23 mouse cellular contexts compared by ENCODE assay signal in genomic region chr15:80143760-80144159, GRCm38 (mm10). TPM values are rescaled to one million over a fixed set of nuclear protein-coding genes. Genes with fewer than 3 reads are reported as not detected.
DNase-seq lines count a peak whose midpoint lies in the region; TF ChIP-seq lines count a peak whose summit lies in the region.
"Had no signal": no experiment of that assay in that cellular context is flagged by ENCODE, and none has a peak within 500 bp of the region (broad histone marks: within the 10 kb centered on the region; RNA-seq: fewer than 3 reads in every experiment).

No protein-coding gene starts in this region.

- no peak overlapping the region for H3K9ac ChIP-seq in CH12.LX (ENCODE audit: insufficient read depth, low read depth)
- H3K9ac ChIP-seq: forebrain, embryonic 13.5 days; heart, embryonic 12.5 days; heart, embryonic 15.5 days; hindbrain, embryonic 13.5 days; intestine, embryonic 15.5 days had no signal

- no peak overlapping the region for H3ac ChIP-seq in myocyte (ENCODE audit: control insufficient read depth, insufficient read length)

- TF ChIP-seq CTCF in gastrocnemius, adult 2 months (IDR thresholded peaks at IDR 0.05): no peak
- no peak for TF ChIP-seq CTCF in CH12.LX (conservative IDR thresholded peaks at IDR 0.05 in 1 of 2, IDR thresholded peaks at IDR 0.05 in 1 of 2; ENCODE audit: low read depth in 2 of 2, low read length in 2 of 2)

- dilution Hi-C loops in CH12.LX (cut with MboI; ENCODE audit: extremely low pct_ligation_motif_present, extremely low pct_unique_long_range_greater_than_20kb, low sequenced_read_pairs): no loop called here

- no peak for TF ChIP-seq POLR2A in CH12.LX (IDR thresholded peaks at IDR 0.05; ENCODE audit: low read depth, low read length)
- no peak for TF ChIP-seq POLR2A in myocyte (IDR thresholded peaks at IDR 0.05; ENCODE audit: insufficient read length, low read depth)

- H3K36me3 ChIP-seq in CH12.LX (replicated peaks in 1 of 2; ENCODE audit: control insufficient read depth in 1 of 2, insufficient read depth in 1 of 2, low read length in 1 of 2) (peaks cover 13 to 87% of the 10 kb centered on the region in 2 experiments), myocyte (ENCODE audit: control insufficient read depth, insufficient read depth) (peaks cover 47% of the 10 kb centered on the region)

- no peak overlapping the region for H3K4me3 ChIP-seq in gastrocnemius, adult 2 months
- no peak overlapping the region for H3K4me3 ChIP-seq in CH12.LX (replicated peaks in 1 of 3; ENCODE audit: low read depth in 2 of 3, low read length in 2 of 3, poor library complexity in 1 of 3)
- no peak overlapping the region for H3K4me3 ChIP-seq in myocyte
- H3K4me3 ChIP-seq: forebrain, embryonic 10.5 days; forebrain, embryonic 13.5 days; heart, embryonic 12.5 days; heart, embryonic 15.5 days; hindbrain, embryonic 10.5 days; hindbrain, embryonic 13.5 days; intestine, embryonic 15.5 days had no signal

- H3K27me3 ChIP-seq in CH12.LX (replicated peaks): no peaks in the 10 kb centered on the region
- H3K27me3 ChIP-seq in myocyte (ENCODE audit: control insufficient read depth, insufficient read depth, insufficient read length): no peaks in the 10 kb centered on the region
- H3K27me3 ChIP-seq: forebrain, embryonic 13.5 days; heart, embryonic 12.5 days; heart, embryonic 15.5 days; hindbrain, embryonic 13.5 days; intestine, embryonic 15.5 days had no signal

- in situ Hi-C loops in CH12.LX (cut with MboI; ENCODE audit: low pct_ligation_motif_present, low pct_unique_long_range_greater_than_20kb, low sequenced_read_pairs): no loop called here

- no peak overlapping the region for H3K4me2 ChIP-seq in CH12.LX (ENCODE audit: insufficient read depth, low read depth, poor library complexity, severe bottlenecking)
- peak overlapping the region; percentile 2 for H3K4me2 ChIP-seq in myocyte (ENCODE audit: low read depth)
- H3K4me2 ChIP-seq: forebrain, embryonic 13.5 days; heart, embryonic 12.5 days; heart, embryonic 15.5 days; hindbrain, embryonic 13.5 days; intestine, embryonic 15.5 days had no signal

- peak overlapping the region; percentile 75; the same call in 1 of the 2 replicates for H3K27ac ChIP-seq in gastrocnemius, adult 2 months
- no peak overlapping the region for H3K27ac ChIP-seq in CH12.LX (ENCODE audit: insufficient read depth, low read depth)
- H3K27ac ChIP-seq: forebrain, embryonic 10.5 days; forebrain, embryonic 13.5 days; heart, embryonic 15.5 days; hindbrain, embryonic 10.5 days; hindbrain, embryonic 13.5 days; intestine, embryonic 15.5 days had no signal

- intact Hi-C loops in gastrocnemius, adult 2 months (cut with DNase I): no loop called here

- no peak for TF ChIP-seq RAD21 in CH12.LX (IDR thresholded peaks at IDR 0.05; ENCODE audit: low read depth, low read length)

- H3K9me3 ChIP-seq in CH12.LX (replicated peaks; ENCODE audit: low read length): peaks cover 3% of the 10 kb centered on the region
- H3K9me3 ChIP-seq: forebrain, embryonic 13.5 days; heart, embryonic 15.5 days; hindbrain, embryonic 13.5 days; intestine, embryonic 15.5 days had no signal

- peaks cover 0 to 36% of the 10 kb centered on the region in 2 experiments; a peak in 2 of 4 replicates for H3K4me1 ChIP-seq in CH12.LX (ENCODE audit: control insufficient read depth in 1 of 2, insufficient read depth in 2 of 2)
- H3K4me1 ChIP-seq: forebrain, embryonic 13.5 days had no signal

- no peak for DNase-seq in gastrocnemius, adult 2 months
- DNase-seq in gastrocnemius, postnatal 25 days: no peak
- DNase-seq in CH12.LX (ENCODE audit: extremely low read depth): peak; percentile 17
- peak; percentile 60 for DNase-seq in R1 (ENCODE audit: low read depth, low spot score)
- no peak for DNase-seq in layer of hippocampus, adult 9-10 months (ENCODE audit: low spot score)
- no peak for DNase-seq in cerebellum, adult 11 months
- DNase-seq: adrenal gland, adult 8-10 months; B cell, adult 2 months; cerebellum, adult 11-12 months; cerebellum, adult 8-10 months; cerebellum, postnatal 14 days; gastrocnemius, postnatal 14 days; heart, adult 18-20 months; heart, postnatal 10 days; heart, postnatal 36 days had no signal

- H3K79me2 ChIP-seq in CH12.LX (replicated peaks; ENCODE audit: control insufficient read depth, extremely low read depth, insufficient read depth, poor library complexity, severe bottlenecking) (no peaks in the 10 kb centered on the region; the same call in 1 of the 2 replicates), myocyte (ENCODE audit: control insufficient read depth, insufficient read depth) (peaks cover 61% of the 10 kb centered on the region)

- no peak for TF ChIP-seq EP300 in CH12.LX (IDR thresholded peaks at IDR 0.05; ENCODE audit: low read length)

TF ChIP-seq in CH12.LX, 34 proteins besides CTCF, POLR2A, EP300 and RAD21:
- TF ChIP-seq ZNF384 (IDR thresholded peaks at IDR 0.05; ENCODE audit: low read depth, low read length) (no peak), MEF2A (IDR thresholded peaks at IDR 0.05; ENCODE audit: borderline replicate concordance, low read depth, low read length) (peak; percentile 49; the same call in 1 of the 2 replicates)

TF ChIP-seq in myocyte, 11 proteins besides CTCF, POLR2A, EP300 and RAD21:
- no peak for TF ChIP-seq TCF12 (IDR thresholded peaks at IDR 0.05; ENCODE audit: insufficient read depth, poor library complexity, severe bottlenecking)
- no peak for TF ChIP-seq CEBPB (IDR thresholded peaks at IDR 0.05; ENCODE audit: insufficient read depth, poor library complexity, severe bottlenecking)
- TF ChIP-seq SRF (IDR thresholded peaks at IDR 0.05; ENCODE audit: control insufficient read depth, insufficient read length, low read depth): no peak
- no peak for TF ChIP-seq MAX (IDR thresholded peaks at IDR 0.05; ENCODE audit: low read depth)
- no peak for TF ChIP-seq TCF3 (IDR thresholded peaks at IDR 0.05; ENCODE audit: insufficient read length, low read depth)
- no peak for TF ChIP-seq REST (IDR thresholded peaks at IDR 0.05; ENCODE audit: insufficient read depth, insufficient read length)

RNA-seq across cellular contexts. Expression of gene Tab1, which starts 10.8 kb away (rescaled TPM):
- total RNA-seq in gastrocnemius, adult 2 months (2021): 10 to 100 TPM; 13.0 to 16.1 TPM
- 10 to 100 TPM; 13.8 to 14.6 TPM for total RNA-seq in gastrocnemius, postnatal 25 days (2021)
- total RNA-seq in CH12.LX (2012; rRNA removed): 15.1 and 17.7 TPM in 2 replicates
- total RNA-seq in CH12.LX (2014; rRNA removed): 10.4 and 12.0 TPM in 2 replicates
- polyA plus RNA-seq in CH12.LX (2012; ENCODE audit: insufficient read length, low read depth): 11.4 and 11.6 TPM in 2 replicates
- 33.3 TPM for polyA plus RNA-seq in myocyte (2012; fragmentation: generic; extraction: Trizol)

RNA-seq across cellular contexts. Expression of gene Mgat3, which starts 29.8 kb away (rescaled TPM):
- total RNA-seq in gastrocnemius, adult 2 months (2021): under 1 TPM; 0.61 to 0.78 TPM
- total RNA-seq in gastrocnemius, postnatal 25 days (2021): 1 to 10 TPM in 1 of 2 experiments, under 1 TPM in 1; 0.87 to 1.1 TPM
- total RNA-seq in CH12.LX (2012; rRNA removed): 0.13 and 0.21 TPM in 2 replicates
- total RNA-seq in CH12.LX (2014; rRNA removed): 0.15 and 0.36 TPM in 2 replicates
- 0.05 and 0.09 TPM in 2 replicates for polyA plus RNA-seq in CH12.LX (2012; ENCODE audit: insufficient read length, low read depth)
- polyA plus RNA-seq in myocyte (2012; fragmentation: generic; extraction: Trizol): 9.7 TPM

RNA-seq across cellular contexts. Expression of gene Rpl3, which starts 52.1 kb away (rescaled TPM):
- 10 to 100 TPM; 38.6 to 51.4 TPM for total RNA-seq in gastrocnemius, adult 2 months (2021)
- total RNA-seq in gastrocnemius, postnatal 25 days (2021): 10 to 100 TPM; 48.4 to 80.1 TPM
- total RNA-seq in CH12.LX (2012; rRNA removed): 3,351 and 3,819 TPM in 2 replicates
- 2,106 and 2,198 TPM in 2 replicates for total RNA-seq in CH12.LX (2014; rRNA removed)
- 2,552 and 2,592 TPM in 2 replicates for polyA plus RNA-seq in CH12.LX (2012; ENCODE audit: insufficient read length, low read depth)
- 1,089 TPM for polyA plus RNA-seq in myocyte (2012; fragmentation: generic; extraction: Trizol)

RNA-seq across cellular contexts. Expression of gene Syngr1, which starts 52.6 kb away (rescaled TPM):
- 10 to 100 TPM; 46.1 to 46.4 TPM for total RNA-seq in gastrocnemius, adult 2 months (2021)
- 10 to 100 TPM; 34.6 to 37.7 TPM for total RNA-seq in gastrocnemius, postnatal 25 days (2021)
- 10.7 and 14.8 TPM in 2 replicates for total RNA-seq in CH12.LX (2012; rRNA removed)
- total RNA-seq in CH12.LX (2014; rRNA removed): 6.0 and 9.7 TPM in 2 replicates
- 7.0 and 11.3 TPM in 2 replicates for polyA plus RNA-seq in CH12.LX (2012; ENCODE audit: insufficient read length, low read depth)
- 54.7 TPM for polyA plus RNA-seq in myocyte (2012; fragmentation: generic; extraction: Trizol)

Comparison
In these comparisons a context has a peak if more than half of its experiments do, and no peak if none do; other contexts are left out.
1. DNase-seq: peak in CH12.LX (single experiment) and R1 (single experiment); none in gastrocnemius, adult 2 months (single experiment), gastrocnemius, postnatal 25 days (single experiment), layer of hippocampus, adult 9-10 months (single experiment) and cerebellum, adult 11 months (single experiment).
2. RNA of gene Rpl3, which starts 52.1 kb away (total RNA-seq): 2,106 to 3,819 TPM in CH12.LX; 48.4 to 80.1 TPM in gastrocnemius, postnatal 25 days and 38.6 to 51.4 TPM in gastrocnemius, adult 2 months; every median in the first group is over 10 times any median in the second.